Mouse (Mus musculus) neural tube, embryonic 10.5 days (tissue): ENCODE results near the gene Polr2c.

ENCODE experiments used
- DNase-seq: peaks from one replicate; pipeline ENCODE4 v3.0.0-alpha.2; 2017; ENCODE audit warnings: low spot score; ENCODE audit errors: extremely low spot score

Gene Polr2c

GRCm38 (mm10) chr8:94880742-94881141, 23.5 kb downstream of the Polr2c start:
- DNase-seq, result no peak

- DNase-seq, result no peak
Observed at GRCm38 (mm10) chr8:94888383-94889036, 31.3 kb downstream of the Polr2c start.

- DNase-seq, result no peak
Observed at GRCm38 (mm10) chr8:94892917-94893316, 35.7 kb downstream of the Polr2c start.

- DNase-seq, result no peak
Observed at GRCm38 (mm10) chr8:94899262-94899661, 42.0 kb downstream of the Polr2c start.

GRCm38 (mm10) chr8:94900617-94901016, 43.4 kb downstream of the Polr2c start:
- no peak for DNase-seq

GRCm38 (mm10) chr8:94901031-94901430, 43.8 kb downstream of the Polr2c start:
- peak; percentile 38 for DNase-seq

- DNase-seq, result no peak
Observed at GRCm38 (mm10) chr8:94903709-94904108, 46.5 kb downstream of the Polr2c start.

- no peak for DNase-seq
Observed at GRCm38 (mm10) chr8:94904450-94905175, 47.4 kb downstream of the Polr2c start.

GRCm38 (mm10) chr8:94907591-94908300, 50.5 kb downstream of the Polr2c start:
- DNase-seq, result no peak

GRCm38 (mm10) chr8:94908847-94909246, 51.6 kb downstream of the Polr2c start:
- DNase-seq, result peak; percentile 88

GRCm38 (mm10) chr8:94913061-94913660, 55.9 kb downstream of the Polr2c start:
- DNase-seq, result peak; percentile 84

GRCm38 (mm10) chr8:94914256-94914655, 57.0 kb downstream of the Polr2c start:
- DNase-seq, result no peak

GRCm38 (mm10) chr8:94914701-94915101, 57.5 kb downstream of the Polr2c start:
- no peak for DNase-seq

GRCm38 (mm10) chr8:94916311-94916959, 59.2 kb downstream of the Polr2c start:
- no peak for DNase-seq

- no peak for DNase-seq
Observed at GRCm38 (mm10) chr8:94916960-94917324, 59.7 kb downstream of the Polr2c start.

GRCm38 (mm10) chr8:94917352-94917751, 60.1 kb downstream of the Polr2c start:
- DNase-seq, result peak; percentile 97

- DNase-seq, result no peak
Observed at GRCm38 (mm10) chr8:94917851-94918495, 60.7 kb downstream of the Polr2c start, which contains the start of gene Ccdc102a. TSS of gene Ccdc102a (minus strand) at chr8:94918098.

GRCm38 (mm10) chr8:94919256-94919655, 62.0 kb downstream of the Polr2c start:
- no peak for DNase-seq

- DNase-seq, result no peak
Observed at GRCm38 (mm10) chr8:94922176-94922575, 64.9 kb downstream of the Polr2c start.

GRCm38 (mm10) chr8:94922602-94923001, 65.4 kb downstream of the Polr2c start:
- no peak for DNase-seq
